Comparison of ENCODE assay signal across 11 mouse cellular contexts in genomic region chr5:116448409-116449191, GRCm38 (mm10). TPM values are rescaled to one million over a fixed set of nuclear protein-coding genes. Genes with fewer than 3 reads are reported as not detected.
DNase-seq lines count a peak whose midpoint lies in the region; ATAC-seq and TF ChIP-seq lines count a peak whose summit lies in the region.
"Had no signal": no experiment of that assay in that cellular context is flagged by ENCODE, and none has a peak within 500 bp of the region (broad histone marks: within the 10 kb centered on the region; RNA-seq: fewer than 3 reads in every experiment).

No protein-coding gene starts in this region.

- peak overlapping the region; percentile 40; the same call in 1 of the 2 replicates for H3K9ac ChIP-seq in heart, embryonic 14.5 days (ENCODE audit: low read length)
- H3K9ac ChIP-seq in liver, postnatal 0 days (replicated peaks) = peak overlapping the region; percentile 44; the same call in 1 of the 2 replicates

- ATAC-seq in heart, embryonic 14.5 days (ENCODE audit: insufficient number of reproducible peaks, insufficient read depth, low FRiP score, low read depth) = no peak
- ATAC-seq in liver, postnatal 0 days = no peak
- ATAC-seq: activated CD4-positive, CD25-positive, alpha-beta regulatory T cell, adult 4 months had no signal

- DNase-seq in cerebellum, adult 9-10 months = peak; percentile 37
- DNase-seq in cerebellum, adult 11 months = no peak
- DNase-seq in kidney, postnatal 4 days = peak; percentile 10 to 23
- DNase-seq in kidney, postnatal 36 days = no peak
- no peak for DNase-seq in liver, postnatal 0 days
- DNase-seq in adrenal gland, adult 8-10 months = no peak
- no peak for DNase-seq in spleen, postnatal 10 days (ENCODE audit: low spot score in 2 of 2)
- DNase-seq: thymus, adult 18-20 months had no signal

- TF ChIP-seq CTCF in liver, postnatal 0 days (IDR thresholded peaks at IDR 0.05; ENCODE audit: low read depth) = no peak

- no peaks in the 10 kb centered on the region for H3K27me3 ChIP-seq in heart, embryonic 14.5 days (ENCODE audit: control insufficient read depth, insufficient read depth, low read length)
- H3K27me3 ChIP-seq in liver, postnatal 0 days (ENCODE audit: insufficient read depth, low read length) = no peaks in the 10 kb centered on the region

- TF ChIP-seq EP300 in liver, postnatal 0 days (IDR thresholded peaks at IDR 0.05; ENCODE audit: low read depth) = no peak

- no peak overlapping the region for H3K27ac ChIP-seq in heart, embryonic 14.5 days (replicated peaks in 1 of 2; ENCODE audit: control insufficient read depth in 1 of 2, insufficient read depth in 1 of 2, low read depth in 2 of 2, low read length in 2 of 2)
- peak overlapping the region; percentile 64 for H3K27ac ChIP-seq in liver, postnatal 0 days (ENCODE audit: low read depth)
- H3K27ac ChIP-seq: hindbrain, embryonic 10.5 days had no signal

- H3K4me2 ChIP-seq in heart, embryonic 14.5 days (ENCODE audit: low read length) = peak overlapping the region; percentile 51
- peak overlapping the region; percentile 54 for H3K4me2 ChIP-seq in liver, postnatal 0 days (ENCODE audit: low read depth, low read length)

- 4% methylated on average over 11 of the region's 11 CpGs for WGBS in heart, embryonic 14.5 days
- WGBS in liver, postnatal 0 days (ENCODE audit: insufficient replicate concordance) = 10% methylated on average over 11 of the region's 11 CpGs

- no peaks in the 10 kb centered on the region for H3K9me3 ChIP-seq in heart, embryonic 14.5 days (ENCODE audit: control insufficient read depth, low read length)
- H3K9me3 ChIP-seq in liver, postnatal 0 days (ENCODE audit: low read length) = no peaks in the 10 kb centered on the region
- H3K9me3 ChIP-seq: hindbrain, embryonic 10.5 days had no signal

- H3K36me3 ChIP-seq in heart, embryonic 14.5 days (ENCODE audit: control insufficient read depth, insufficient read depth, low read length) = no peaks in the 10 kb centered on the region
- no peaks in the 10 kb centered on the region for H3K36me3 ChIP-seq in liver, postnatal 0 days (replicated peaks; ENCODE audit: insufficient read depth, low read length)

- peaks cover 28 to 40% of the 10 kb centered on the region in 2 experiments for H3K4me1 ChIP-seq in heart, embryonic 14.5 days (ENCODE audit: control insufficient read depth in 2 of 2, insufficient read depth in 2 of 2, low read length in 2 of 2)
- H3K4me1 ChIP-seq in liver, postnatal 0 days (ENCODE audit: insufficient read depth) = peaks cover 2% of the 10 kb centered on the region; the same call in 1 of the 2 replicates

- no peak overlapping the region; a peak in 1 of 4 replicates for H3K4me3 ChIP-seq in heart, embryonic 14.5 days (ENCODE audit: control insufficient read depth in 1 of 2, insufficient read depth in 1 of 2, low read depth in 1 of 2, low read length in 2 of 2)
- H3K4me3 ChIP-seq in liver, postnatal 0 days (ENCODE audit: low read depth, low read length) = 0 out of 2 replicates have a peak overlapping the region, but pooled peaks have one; percentile 3
- H3K4me3 ChIP-seq: hindbrain, embryonic 10.5 days had no signal

RNA-seq across cellular contexts. Expression of gene Hspb8, which starts 25.9 kb away (rescaled TPM):
- polyA plus RNA-seq in heart, embryonic 14.5 days (2014; fragmentation: Nextera tagmentation; extraction: Ambion mirVana) = 30.4 and 31.7 TPM in 2 replicates
- polyA plus RNA-seq in liver, postnatal 0 days (2015; fragmentation: Nextera tagmentation; extraction: Ambion mirVana) = 9.1 and 10.6 TPM in 2 replicates
- total RNA-seq in adrenal gland, adult 8-10 months (2022) = 100 to 1,000 TPM; 111 to 179 (median 142) TPM
- polyA plus RNA-seq: activated CD4-positive, CD25-positive, alpha-beta regulatory T cell, adult 4 months had no signal

Comparison
In these comparisons a context has a peak if more than half of its experiments do, and no peak if none do; other contexts are left out.
1. DNase-seq: peak in cerebellum, adult 9-10 months (single experiment) and kidney, postnatal 4 days (2 of 2); none in cerebellum, adult 11 months (single experiment), kidney, postnatal 36 days (0 of 2), liver, postnatal 0 days (single experiment), adrenal gland, adult 8-10 months (single experiment) and spleen, postnatal 10 days (0 of 2).